Mouse (Mus musculus): ENCODE measurements around the gene Kiss1. TPM values are rescaled to one million over a fixed set of nuclear protein-coding genes. Genes with fewer than 3 reads are reported as not detected.

Gene Kiss1
- total and polyA plus RNA-seq, 3 experiments = not detected

DNA sequence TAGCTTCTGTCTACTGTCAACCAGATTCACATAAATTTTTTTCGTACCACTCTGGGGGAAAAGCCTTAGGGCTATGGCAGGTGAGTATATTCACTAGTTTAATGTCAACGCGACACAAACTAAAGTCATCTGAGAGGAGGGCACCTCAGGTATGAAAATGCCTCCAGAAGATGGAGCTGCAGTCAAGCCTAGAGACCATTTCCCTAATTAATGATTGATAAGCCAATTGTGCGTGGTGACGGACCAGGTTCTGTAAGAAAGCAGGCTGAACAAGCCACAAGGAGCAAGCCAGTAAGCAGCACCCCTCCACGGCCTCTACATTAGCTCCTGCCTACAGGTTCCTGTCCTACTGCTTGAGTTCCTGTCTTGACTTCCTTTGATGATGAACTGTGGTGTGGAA lies 39.3 kb downstream of the Kiss1 start:
- dilution Hi-C loops (cut with MboI; ENCODE audit: extremely low pct_ligation_motif_present, extremely low pct_unique_long_range_greater_than_20kb, low sequenced_read_pairs) (no loop called here), in situ Hi-C loops (cut with MboI; ENCODE audit: low pct_ligation_motif_present, low pct_unique_long_range_greater_than_20kb, low sequenced_read_pairs) (loop anchor here (25.0 kb wide), 1 partner anchor 324 kb away; the partner anchor contains the start of genes Mdm4 and Pik3c2b)
- Histone ChIP-seq H3K9ac (ENCODE audit: insufficient read depth, low read depth) (no peak overlapping the region), H3K4me1 (ENCODE audit: control insufficient read depth in 1 of 2, insufficient read depth in 2 of 2) (peaks cover 18 to 29% of the 10 kb centered on the region in 2 experiments), H3K27ac (ENCODE audit: insufficient read depth, low read depth) (no peak overlapping the region), H3K9me3 (replicated peaks; ENCODE audit: low read length) (peaks cover 7% of the 10 kb centered on the region), H3K4me3 (replicated peaks in 1 of 3; ENCODE audit: low read depth in 2 of 3, low read length in 2 of 3, poor library complexity in 1 of 3) (no peak overlapping the region), H3K79me2 (replicated peaks; ENCODE audit: control insufficient read depth, extremely low read depth, insufficient read depth, poor library complexity, severe bottlenecking) (no peaks in the 10 kb centered on the region), H3K4me2 (ENCODE audit: insufficient read depth, low read depth, poor library complexity, severe bottlenecking) (no peak overlapping the region), H3K27me3 (replicated peaks) (peaks cover 88% of the 10 kb centered on the region), H3K36me3 (replicated peaks in 1 of 2; ENCODE audit: control insufficient read depth in 1 of 2, insufficient read depth in 1 of 2, low read length in 1 of 2) (no peaks in the 10 kb centered on the region)
- TF ChIP-seq UBTF (IDR thresholded peaks at IDR 0.05; ENCODE audit: low read depth, low read length) = no peak
- TF ChIP-seq ZMIZ1 (IDR thresholded peaks at IDR 0.05; ENCODE audit: low read depth, low read length) = no peak
- no peak for TF ChIP-seq TBP (conservative IDR thresholded peaks at IDR 0.05; ENCODE audit: low read depth, low read length)
- no peak for TF ChIP-seq PAX5 (IDR thresholded peaks at IDR 0.05; ENCODE audit: low read length)
- no peak for TF ChIP-seq ELF1 (IDR thresholded peaks at IDR 0.05; ENCODE audit: low read depth, low read length)
- TF ChIP-seq SMC3 (IDR thresholded peaks at IDR 0.05; ENCODE audit: low read depth, low read length) = no peak
- no peak for TF ChIP-seq IRF4 (IDR thresholded peaks at IDR 0.05; ENCODE audit: low read depth, low read length)
- TF ChIP-seq ETS1 (conservative IDR thresholded peaks at IDR 0.05; ENCODE audit: low read depth, low read length) = no peak
- TF ChIP-seq SIN3A (IDR thresholded peaks at IDR 0.05; ENCODE audit: low read length) = no peak
- no peak for TF ChIP-seq ZNF384 (IDR thresholded peaks at IDR 0.05; ENCODE audit: low read depth, low read length)
- TF ChIP-seq ZC3H11A (IDR thresholded peaks at IDR 0.05; ENCODE audit: low read depth, low read length) = no peak
- no peak for TF ChIP-seq CHD1 (IDR thresholded peaks at IDR 0.05; ENCODE audit: low read depth, low read length)
- TF ChIP-seq KAT2A (IDR thresholded peaks at IDR 0.05; ENCODE audit: insufficient replicate concordance, low read length) = no peak
- no peak for DNase-seq (ENCODE audit: extremely low read depth)

DNA sequence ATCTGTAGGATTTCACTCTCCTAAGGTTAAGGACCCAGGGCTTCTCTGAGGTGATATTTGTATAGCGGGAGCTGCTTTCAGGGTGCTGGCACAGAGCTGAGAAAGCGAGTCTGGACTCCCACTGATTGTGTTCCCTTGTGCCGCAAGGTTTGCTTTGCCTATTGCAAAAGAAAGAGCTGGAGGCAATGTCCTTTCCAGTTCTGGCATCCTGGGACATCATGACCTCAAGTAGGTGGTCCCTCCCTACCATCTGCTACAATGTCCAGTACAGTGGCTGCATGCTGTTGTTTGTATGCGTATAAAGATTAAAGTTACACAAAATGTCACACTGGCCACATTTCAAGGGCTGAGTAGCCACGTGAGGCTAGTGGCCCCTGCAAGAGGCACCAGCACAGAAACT lies 40.4 kb downstream of the Kiss1 start:
- no peak overlapping the region for H3K27ac ChIP-seq (ENCODE audit: insufficient read depth, low read depth)
- no peak overlapping the region for H3K9ac ChIP-seq (ENCODE audit: insufficient read depth, low read depth)

More for the DNA sequence above, 40.4 kb downstream of the Kiss1 start:
- Histone ChIP-seq H3K9me3 (replicated peaks; ENCODE audit: low read length) (peaks cover 7% of the 10 kb centered on the region), H3K4me3 (replicated peaks in 1 of 3; ENCODE audit: low read depth in 2 of 3, low read length in 2 of 3, poor library complexity in 1 of 3) (no peak overlapping the region), H3K27me3 (replicated peaks) (peaks cover 93% of the 10 kb centered on the region), H3K4me1 (ENCODE audit: control insufficient read depth in 1 of 2, insufficient read depth in 2 of 2) (peaks cover 8 to 18% of the 10 kb centered on the region in 2 experiments; a peak in 3 of 4 replicates), H3K36me3 (replicated peaks in 1 of 2; ENCODE audit: control insufficient read depth in 1 of 2, insufficient read depth in 1 of 2, low read length in 1 of 2) (no peaks in the 10 kb centered on the region), H3K79me2 (replicated peaks; ENCODE audit: control insufficient read depth, extremely low read depth, insufficient read depth, poor library complexity, severe bottlenecking) (no peaks in the 10 kb centered on the region), H3K4me2 (ENCODE audit: insufficient read depth, low read depth, poor library complexity, severe bottlenecking) (no peak overlapping the region)
- in situ Hi-C loops (cut with MboI; ENCODE audit: low pct_ligation_motif_present, low pct_unique_long_range_greater_than_20kb, low sequenced_read_pairs) (loop anchor here (25.0 kb wide), 1 partner anchor 325 kb away; the partner anchor contains the start of genes Mdm4 and Pik3c2b), dilution Hi-C loops (cut with MboI; ENCODE audit: extremely low pct_ligation_motif_present, extremely low pct_unique_long_range_greater_than_20kb, low sequenced_read_pairs) (no loop called here)
- DNase-seq (ENCODE audit: extremely low read depth) = no peak
- no peak for TF ChIP-seq ZMIZ1 (IDR thresholded peaks at IDR 0.05; ENCODE audit: low read depth, low read length)
- TF ChIP-seq UBTF (IDR thresholded peaks at IDR 0.05; ENCODE audit: low read depth, low read length) = no peak
- no peak for TF ChIP-seq CHD2 (IDR thresholded peaks at IDR 0.05; ENCODE audit: low read length)
- no peak for TF ChIP-seq MAX (IDR thresholded peaks at IDR 0.05; ENCODE audit: low read length)
- TF ChIP-seq E2F4 (IDR thresholded peaks at IDR 0.05; ENCODE audit: insufficient replicate concordance, low read depth, low read length) = no peak
- no peak for TF ChIP-seq POLR2A (IDR thresholded peaks at IDR 0.05; ENCODE audit: low read depth, low read length)
- TF ChIP-seq MEF2A (IDR thresholded peaks at IDR 0.05; ENCODE audit: borderline replicate concordance, low read depth, low read length) = no peak
- no peak for TF ChIP-seq EP300 (IDR thresholded peaks at IDR 0.05; ENCODE audit: low read length)
- TF ChIP-seq NELFE (IDR thresholded peaks at IDR 0.05; ENCODE audit: low read depth, low read length) = no peak
- TF ChIP-seq IRF4 (IDR thresholded peaks at IDR 0.05; ENCODE audit: low read depth, low read length) = no peak
- TF ChIP-seq MAZ (IDR thresholded peaks at IDR 0.05; ENCODE audit: low read depth, low read length) = no peak
- no peak for TF ChIP-seq JUN (IDR thresholded peaks at IDR 0.05; ENCODE audit: insufficient read depth, low read depth, low read length)
- TF ChIP-seq ELF1 (IDR thresholded peaks at IDR 0.05; ENCODE audit: low read depth, low read length) = no peak
- no peak for TF ChIP-seq KAT2A (IDR thresholded peaks at IDR 0.05; ENCODE audit: insufficient replicate concordance, low read length)
- TF ChIP-seq ZC3H11A (IDR thresholded peaks at IDR 0.05; ENCODE audit: low read depth, low read length) = no peak
- no peak for TF ChIP-seq NRF1 (IDR thresholded peaks at IDR 0.05; ENCODE audit: low read depth, low read length)

Data from CH12.LX (cell line).